In the genomic region with DNA sequence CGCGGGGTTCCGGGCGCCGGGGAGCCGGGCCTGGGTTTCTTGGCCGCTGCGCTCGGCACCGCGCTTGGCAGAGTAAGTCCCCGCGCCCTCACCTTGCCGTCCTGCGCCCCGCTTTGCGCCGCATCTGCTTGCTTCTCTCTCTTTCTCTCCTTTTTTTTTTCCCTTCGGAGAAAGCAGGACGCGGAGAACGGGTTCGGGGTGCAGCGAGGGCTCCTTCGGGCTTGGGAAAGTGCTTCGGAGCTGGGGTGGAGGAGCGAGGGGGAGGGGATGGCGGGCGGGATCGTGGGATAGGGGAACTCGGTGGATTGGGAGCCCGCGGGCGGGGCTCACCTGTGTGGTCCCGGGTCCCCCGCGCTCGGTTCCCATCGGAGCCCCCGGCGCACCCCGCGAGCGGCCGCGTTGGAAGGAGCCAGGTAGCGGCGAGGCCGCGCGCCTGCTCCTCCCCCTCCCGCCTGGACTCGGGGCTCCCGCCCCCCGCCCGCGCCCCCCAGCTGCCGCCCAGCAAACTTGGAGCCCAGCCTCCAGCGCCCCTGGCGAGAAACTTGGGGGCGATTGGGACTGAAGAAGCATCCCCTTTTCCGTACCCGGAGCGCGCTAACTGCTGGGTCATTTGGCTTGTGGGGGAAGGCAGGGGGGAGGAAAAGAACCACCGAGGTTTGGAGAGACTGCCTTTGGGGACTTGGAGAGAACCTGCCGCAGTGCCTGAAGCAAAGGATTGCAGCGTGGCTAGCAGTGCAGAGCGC, we compare ENCODE assay signal across 8 mouse cellular contexts. TPM values are rescaled to one million over a fixed set of nuclear protein-coding genes. Genes with fewer than 3 reads are reported as not detected.
DNase-seq lines count a peak whose midpoint lies in the region; ATAC-seq and TF ChIP-seq lines count a peak whose summit lies in the region.

No protein-coding gene starts in this region.

- H3K4me3 ChIP-seq in brown adipose tissue, adult 24 weeks (ENCODE audit: insufficient read depth, low read depth, low read length): peak overlapping the region; percentile 100
- H3K4me3 ChIP-seq in forebrain, embryonic 16.5 days (replicated peaks; ENCODE audit: low read length): peak overlapping the region; percentile 63
- H3K4me3 ChIP-seq in kidney, postnatal 0 days (replicated peaks; ENCODE audit: low read depth, low read length): peak overlapping the region; percentile 96

- WGBS in forebrain, embryonic 16.5 days: under 1% methylated on average over 47 of the region's 69 CpGs
- WGBS in kidney, postnatal 0 days: under 1% methylated on average over 68 of the region's 69 CpGs

- ATAC-seq in CD4-positive, CD25-positive, alpha-beta regulatory T cell, adult 4 months: peak; percentile 7
- peak; percentile 8; the same call in 1 of the 2 replicates for ATAC-seq in forebrain, embryonic 16.5 days
- no peak for ATAC-seq in kidney, postnatal 0 days (replicated peaks; ENCODE audit: low FRiP score, low read depth)

- peak overlapping the region; percentile 91 for H3K9ac ChIP-seq in forebrain, embryonic 16.5 days (replicated peaks; ENCODE audit: low read depth, low read length)
- peak overlapping the region; percentile 99 for H3K9ac ChIP-seq in kidney, postnatal 0 days (ENCODE audit: low read depth, low read length)

- TF ChIP-seq CTCF in kidney, postnatal 0 days (IDR thresholded peaks at IDR 0.05; ENCODE audit: low read depth): no peak; the same call in 1 of the 2 replicates

- peak; percentile 53 for DNase-seq in 3134 (ENCODE audit: extremely low read depth, insufficient read length, low spot score)
- DNase-seq in kidney, postnatal 0 days (ENCODE audit: low spot score): peak; percentile 83
- DNase-seq in lung, postnatal 10 days: peak; percentile 67
- peak; percentile 58 for DNase-seq in right cerebral cortex, postnatal 4 days
- no peak for DNase-seq in ovary, postnatal 10 days (ENCODE audit: low spot score)

- H3K27ac ChIP-seq in brown adipose tissue, adult 24 weeks (replicated peaks; ENCODE audit: low read depth, low read length): peak overlapping the region; percentile 99
- peak overlapping the region; percentile 97 for H3K27ac ChIP-seq in forebrain, embryonic 16.5 days (ENCODE audit: low read length)
- peak overlapping the region; percentile 100 for H3K27ac ChIP-seq in kidney, postnatal 0 days

- peak overlapping the region; percentile 73 for H3K4me2 ChIP-seq in forebrain, embryonic 16.5 days (ENCODE audit: low read length)
- H3K4me2 ChIP-seq in kidney, postnatal 0 days (ENCODE audit: low read length): peak overlapping the region; percentile 67

- H3K9me3 ChIP-seq in forebrain, embryonic 16.5 days (ENCODE audit: control insufficient read depth, low read length): peaks cover 3% of the 10 kb centered on the region; the same call in 1 of the 2 replicates
- no peaks in the 10 kb centered on the region; the same call in 1 of the 2 replicates for H3K9me3 ChIP-seq in kidney, postnatal 0 days (replicated peaks; ENCODE audit: low read length)

- peaks cover 7% of the 10 kb centered on the region for H3K4me1 ChIP-seq in brown adipose tissue, adult 24 weeks (ENCODE audit: control insufficient read depth, insufficient read depth, insufficient read length, low read length)
- H3K4me1 ChIP-seq in forebrain, embryonic 16.5 days (replicated peaks; ENCODE audit: control insufficient read depth, insufficient read depth, low read length): peaks cover 32% of the 10 kb centered on the region
- H3K4me1 ChIP-seq in kidney, postnatal 0 days (replicated peaks; ENCODE audit: insufficient read depth, low read length): peaks cover 18% of the 10 kb centered on the region

- no peaks in the 10 kb centered on the region for H3K27me3 ChIP-seq in forebrain, embryonic 16.5 days (replicated peaks; ENCODE audit: control insufficient read depth, insufficient read depth, low read length)
- no peaks in the 10 kb centered on the region for H3K27me3 ChIP-seq in kidney, postnatal 0 days (ENCODE audit: insufficient read depth, low read length)

- no peaks in the 10 kb centered on the region for H3K36me3 ChIP-seq in forebrain, embryonic 16.5 days (ENCODE audit: control insufficient read depth, insufficient read depth)
- H3K36me3 ChIP-seq in kidney, postnatal 0 days (ENCODE audit: insufficient read depth, low read length): no peaks in the 10 kb centered on the region

RNA-seq across cellular contexts. Expression of a gene that starts 0.7 kb away (rescaled TPM):
- 10 to 100 TPM; 81.0 to 99.7 TPM for polyA plus RNA-seq in CD4-positive, CD25-positive, alpha-beta regulatory T cell, adult 4 months (2017; shearing (Covaris generic))
- polyA plus RNA-seq in brown adipose tissue, adult 24 weeks (2012; ENCODE audit: insufficient read depth, insufficient read length, missing spikeins): 23.1 and 33.5 TPM in 2 replicates
- polyA plus RNA-seq in forebrain, embryonic 16.5 days (2015; fragmentation: Nextera tagmentation; extraction: Ambion mirVana): 30.9 and 32.9 TPM in 2 replicates
- 60.6 and 65.6 TPM in 2 replicates for polyA plus RNA-seq in kidney, postnatal 0 days (2015; fragmentation: Nextera tagmentation; extraction: Ambion mirVana)
